In genomic region chr17:71673092-71673491, GRCm38 (mm10) we compare ENCODE assay signal across 13 mouse cellular contexts. TPM values are rescaled to one million over a fixed set of nuclear protein-coding genes. Genes with fewer than 3 reads are reported as not detected.
DNase-seq lines count a peak whose midpoint lies in the region; ATAC-seq and TF ChIP-seq lines count a peak whose summit lies in the region.
"Had no signal": no experiment of that assay in that cellular context is flagged by ENCODE, and none has a peak within 500 bp of the region (broad histone marks: within the 10 kb centered on the region; RNA-seq: fewer than 3 reads in every experiment).

TSS of gene Togaram2 (plus strand) at chr17:71673261.

- 43% methylated on average over 9 of the region's 9 CpGs for WGBS in kidney, postnatal 0 days
- 28% methylated on average over 8 of the region's 9 CpGs for WGBS in lung, embryonic 15.5 days

- H3K4me3 ChIP-seq in kidney, postnatal 0 days (replicated peaks; ENCODE audit: low read depth, low read length) = no peak within 1 kb of the TSS
- H3K4me3 ChIP-seq in lung, embryonic 15.5 days = no peak within 1 kb of the TSS
- H3K4me3 ChIP-seq: heart, adult 2 months; megakaryocyte, embryonic 14.5 days; neural tube, embryonic 12.5 days had no signal

- no peak for DNase-seq in kidney, postnatal 0 days (ENCODE audit: low spot score)
- DNase-seq in kidney, adult 11 months = no peak
- peak; percentile 38 for DNase-seq in brain, adult 2 months (ENCODE audit: low read depth, low spot score)
- peak; percentile 58 for DNase-seq in brain, embryonic 14.5 days (ENCODE audit: low read depth)
- DNase-seq in left cerebral cortex, adult 9 months (ENCODE audit: low spot score in 2 of 2) = no peak
- DNase-seq in cerebellum, adult 18-20 months = no peak
- DNase-seq: cerebellum, adult 11-12 months; heart, adult 2 months; kidney, postnatal 14 days; layer of hippocampus, postnatal 36 days had no signal

- H3K4me2 ChIP-seq in kidney, postnatal 0 days (ENCODE audit: low read length) = no peak within 1 kb of the TSS
- H3K4me2 ChIP-seq in lung, embryonic 15.5 days = peak within 1 kb of the TSS; percentile 23; the same call in 1 of the 2 replicates
- H3K4me2 ChIP-seq: neural tube, embryonic 12.5 days had no signal

- no peaks in the 10 kb centered on the region for H3K36me3 ChIP-seq in kidney, postnatal 0 days (ENCODE audit: insufficient read depth, low read length)
- H3K36me3 ChIP-seq in lung, embryonic 15.5 days = no peaks in the 10 kb centered on the region
- H3K36me3 ChIP-seq: neural tube, embryonic 12.5 days had no signal

- TF ChIP-seq POLR2A in brain, embryonic 14.5 days (IDR thresholded peaks at IDR 0.05; ENCODE audit: borderline replicate concordance, extremely low read depth, insufficient read depth, insufficient read length, poor library complexity, severe bottlenecking) = no peak

- peak; percentile 33; the same call in 1 of the 2 replicates for ATAC-seq in kidney, postnatal 0 days (replicated peaks; ENCODE audit: low FRiP score, low read depth)
- peak; percentile 70 for ATAC-seq in lung, embryonic 15.5 days (ENCODE audit: borderline replicate concordance, extremely low read depth, low FRiP score, low TSS enrichment)

- no peak within 1 kb of the TSS for H3K9ac ChIP-seq in kidney, postnatal 0 days (ENCODE audit: low read depth, low read length)
- no peak within 1 kb of the TSS for H3K9ac ChIP-seq in lung, embryonic 15.5 days
- H3K9ac ChIP-seq: neural tube, embryonic 12.5 days had no signal

- no peak within 1 kb of the TSS for H3K27ac ChIP-seq in kidney, postnatal 0 days
- peak within 1 kb of the TSS; percentile 72 for H3K27ac ChIP-seq in lung, embryonic 15.5 days
- H3K27ac ChIP-seq: heart, adult 2 months; neural tube, embryonic 12.5 days had no signal

- no peaks in the 10 kb centered on the region for H3K9me3 ChIP-seq in kidney, postnatal 0 days (replicated peaks; ENCODE audit: low read length)
- no peaks in the 10 kb centered on the region for H3K9me3 ChIP-seq in lung, embryonic 15.5 days
- H3K9me3 ChIP-seq: neural tube, embryonic 12.5 days had no signal

- peaks cover 6% of the 10 kb centered on the region; the same call in 1 of the 2 replicates for H3K4me1 ChIP-seq in kidney, postnatal 0 days (replicated peaks; ENCODE audit: insufficient read depth, low read length)
- peaks cover 32% of the 10 kb centered on the region for H3K4me1 ChIP-seq in lung, embryonic 15.5 days
- H3K4me1 ChIP-seq: megakaryocyte, embryonic 14.5 days; neural tube, embryonic 12.5 days had no signal

- no peaks in the 10 kb centered on the region for H3K27me3 ChIP-seq in kidney, postnatal 0 days (ENCODE audit: insufficient read depth, low read length)
- H3K27me3 ChIP-seq in lung, embryonic 15.5 days = no peaks in the 10 kb centered on the region
- H3K27me3 ChIP-seq: neural tube, embryonic 12.5 days had no signal

- TF ChIP-seq CTCF in kidney, postnatal 0 days (IDR thresholded peaks at IDR 0.05; ENCODE audit: low read depth) = no peak
- TF ChIP-seq CTCF in brain, embryonic 14.5 days (IDR thresholded peaks at IDR 0.05; ENCODE audit: borderline replicate concordance, extremely low read depth, insufficient read depth, insufficient read length) = no peak

RNA-seq across cellular contexts. Expression of gene Togaram2, which starts in this region (rescaled TPM):
- 0.27 and 0.46 TPM in 2 replicates for polyA plus RNA-seq in kidney, postnatal 0 days (2015; fragmentation: Nextera tagmentation; extraction: Ambion mirVana)
- polyA plus RNA-seq in brain, embryonic 14.5 days (2012; rRNA removed) = 0.61 and 0.68 TPM in 2 replicates
- 1.6 and 2.1 TPM in 2 replicates for polyA plus RNA-seq in lung, embryonic 15.5 days (2015; fragmentation: Nextera tagmentation; extraction: Ambion mirVana)

Comparison
In these comparisons a context has a peak if more than half of its experiments do, and no peak if none do; other contexts are left out.
1. Peak in ATAC-seq in kidney, postnatal 0 days; RNA of the gene not detected or under 1 TPM.
2. Peak in DNase-seq in brain, embryonic 14.5 days; RNA of the gene not detected or under 1 TPM.